Mouse (Mus musculus) heart, postnatal 0 days (tissue): ENCODE results near the gene Plxna4.

Experiments used
- CTCF ChIP-seq: IDR thresholded peaks from 2 replicates; pipeline ENCODE4 v1.5.1; 2016; ENCODE audit warnings: antibody characterized with exemption, control low read depth, low read depth
- EP300 ChIP-seq: IDR thresholded peaks from 2 replicates; pipeline ENCODE4 v1.6.1; 2016; ENCODE audit warnings: antibody characterized with exemption, low read depth

- TF ChIP-seq EP300 (no peak), CTCF (no peak)
Observed at GRCm38 (mm10) chr6:32105547-32106275, 482.3 kb downstream of the Plxna4 start.
